Mouse (Mus musculus): ENCODE measurements around the gene Dgka.

Dgka gene

DNA sequence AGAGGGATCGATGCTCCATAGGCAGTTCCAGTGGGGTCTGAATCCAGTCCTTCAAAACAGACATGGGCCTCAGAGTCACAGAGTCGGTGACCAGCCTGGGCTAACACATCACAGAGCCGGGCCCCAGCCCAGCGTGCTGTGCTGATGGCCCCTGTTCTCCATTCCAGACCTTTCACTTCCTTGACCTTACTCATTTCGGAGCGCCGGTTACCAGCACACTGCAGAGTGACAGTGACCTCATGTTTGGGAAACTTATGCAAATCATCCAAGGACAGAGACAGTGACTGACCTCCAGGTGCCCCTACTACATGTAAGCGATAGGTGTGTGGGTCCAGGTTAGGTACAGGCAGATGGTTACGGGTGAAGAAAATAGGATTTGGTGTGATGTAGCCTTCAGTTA, 73.5 kb downstream of the Dgka start:
- in situ Hi-C loops (cut with MseI, MboI) = loop anchor here in 1 of 2 experiments (10.0 kb wide), 1 partner anchor 46 kb away; the partner anchor contains the start of gene Rps26

Data from mouse trophoblast stem cell (cell line).